Mouse (Mus musculus): ENCODE data around the gene Med28.

DNA sequence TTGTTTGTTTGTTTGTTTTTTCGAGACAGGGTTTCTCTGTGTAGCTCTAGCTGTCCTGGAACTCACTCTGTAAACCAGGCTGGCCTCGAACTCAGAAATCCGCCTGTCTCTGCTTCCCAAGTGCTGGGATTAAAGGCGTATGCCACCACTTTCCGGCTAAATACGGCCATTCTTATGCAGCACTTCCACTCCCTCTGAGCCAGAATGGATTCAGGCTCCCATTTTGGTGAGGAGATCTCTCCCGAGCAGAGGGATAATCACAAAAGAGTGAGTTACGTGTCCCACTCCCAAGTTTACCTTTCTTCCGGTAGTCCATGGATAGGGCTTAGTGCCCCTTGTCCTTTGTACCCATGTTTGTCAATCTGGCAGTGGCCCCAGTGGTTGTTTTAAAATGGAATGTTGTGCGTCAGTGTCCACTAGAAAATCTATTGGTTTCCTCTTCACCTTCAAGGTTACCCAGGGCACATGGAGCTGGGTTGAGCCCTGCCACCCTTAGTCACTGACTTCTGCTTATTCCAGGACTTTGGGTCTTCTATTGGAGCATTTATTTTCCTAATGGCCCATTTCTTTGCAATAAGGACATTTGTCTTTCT lies 4.8 kb upstream of the Med28 start:
- TF ChIP-seq CTCF (IDR thresholded peaks at IDR 0.05; ENCODE audit: insufficient read depth, low read depth, low read length), result no peak
- TF ChIP-seq POLR2A (IDR thresholded peaks at IDR 0.05; ENCODE audit: insufficient read depth, low read depth, low read length), result no peak

All from olfactory bulb, adult 2 months (tissue).